Mouse (Mus musculus): ENCODE measurements around the gene Hba-a2. TPM values are rescaled to one million over a fixed set of nuclear protein-coding genes. Genes with fewer than 3 reads are reported as not detected.
A peak's percentile ranks its signal among the peaks of the same experiment; 100 is the strongest.

Hba-a2 gene
- polyA plus RNA-seq, 1 experiment: 6,821 TPM

GRCm38 (mm10) chr11:32302824-32303419, 6.6 kb downstream of the Hba-a2 start:
- DNase-seq (ENCODE audit: low read depth): peak; percentile 62
- TF ChIP-seq POLR2A (IDR thresholded peaks at IDR 0.05; ENCODE audit: borderline replicate concordance, extremely low read depth, insufficient read depth, insufficient read length, poor library complexity, severe bottlenecking) (no peak), CTCF (IDR thresholded peaks at IDR 0.05; ENCODE audit: borderline replicate concordance, extremely low read depth, insufficient read depth, insufficient read length) (no peak)

DNA sequence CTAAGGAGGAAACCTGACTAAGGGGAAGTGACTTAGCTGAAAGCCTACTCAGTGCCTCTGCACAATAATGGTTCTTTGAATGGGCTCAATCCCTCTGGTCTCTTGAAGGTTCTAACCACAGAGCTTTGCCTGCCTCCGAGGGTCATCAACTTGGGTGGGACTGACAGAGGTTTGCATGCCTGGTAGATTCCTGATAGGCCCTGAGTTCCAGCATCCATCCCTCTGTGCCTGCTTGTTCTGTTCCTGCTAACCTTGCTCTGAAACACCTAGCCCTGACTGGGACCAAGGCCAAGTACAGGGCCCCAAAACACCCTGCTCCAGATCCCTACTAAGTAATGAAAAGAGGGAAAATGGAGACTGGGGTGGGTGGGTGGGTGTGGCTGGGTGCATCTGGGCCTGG, 7.2 kb downstream of the Hba-a2 start:
- DNase-seq (ENCODE audit: low read depth): no peak
- TF ChIP-seq POLR2A (IDR thresholded peaks at IDR 0.05; ENCODE audit: borderline replicate concordance, extremely low read depth, insufficient read depth, insufficient read length, poor library complexity, severe bottlenecking) (no peak), CTCF (IDR thresholded peaks at IDR 0.05; ENCODE audit: borderline replicate concordance, extremely low read depth, insufficient read depth, insufficient read length) (no peak)

DNA sequence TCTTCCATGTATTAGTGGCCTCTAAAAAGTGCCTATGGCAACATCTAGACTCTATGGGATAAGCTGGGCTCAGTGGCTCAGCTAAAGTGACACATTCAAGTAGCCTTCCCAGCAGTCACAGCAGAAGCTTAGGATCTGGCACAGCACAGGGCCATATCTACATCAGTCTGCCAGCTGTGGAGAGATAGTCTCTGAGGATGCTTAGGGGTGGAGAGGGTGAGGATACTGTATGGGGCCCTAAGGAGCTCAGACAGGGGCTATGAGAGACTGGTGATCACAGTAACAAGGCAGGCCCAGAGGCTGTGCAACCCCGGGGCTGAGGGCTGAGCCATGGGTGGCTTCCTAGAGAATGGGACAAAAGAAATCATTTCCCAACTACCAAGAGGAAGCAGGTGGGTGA, 10.7 kb downstream of the Hba-a2 start:
- DNase-seq (ENCODE audit: low read depth): no peak
- no peak for TF ChIP-seq POLR2A (IDR thresholded peaks at IDR 0.05; ENCODE audit: borderline replicate concordance, extremely low read depth, insufficient read depth, insufficient read length, poor library complexity, severe bottlenecking)
- TF ChIP-seq CTCF (IDR thresholded peaks at IDR 0.05; ENCODE audit: borderline replicate concordance, extremely low read depth, insufficient read depth, insufficient read length): no peak

DNA sequence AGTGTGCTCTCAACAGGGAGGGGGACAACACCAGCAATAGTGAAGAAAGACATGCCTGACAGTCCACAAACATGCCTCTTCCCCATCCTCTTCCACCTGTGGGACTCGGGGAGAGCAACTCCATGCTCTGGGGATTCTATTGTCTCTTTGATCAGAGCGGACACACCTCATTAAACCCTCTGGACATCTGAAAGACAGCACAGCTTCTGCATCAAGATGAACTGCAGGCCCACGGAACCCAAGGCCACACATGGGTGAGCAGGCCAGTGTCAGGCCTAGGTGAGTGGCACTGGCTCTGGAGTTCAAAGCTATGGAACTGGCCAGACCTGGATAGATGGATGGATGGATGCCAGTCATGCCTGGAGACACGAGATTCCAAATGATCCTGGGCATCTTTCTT, 13.2 kb downstream of the Hba-a2 start:
- DNase-seq (ENCODE audit: low read depth): no peak
- no peak for TF ChIP-seq POLR2A (IDR thresholded peaks at IDR 0.05; ENCODE audit: borderline replicate concordance, extremely low read depth, insufficient read depth, insufficient read length, poor library complexity, severe bottlenecking)
- TF ChIP-seq CTCF (IDR thresholded peaks at IDR 0.05; ENCODE audit: borderline replicate concordance, extremely low read depth, insufficient read depth, insufficient read length): no peak

DNA sequence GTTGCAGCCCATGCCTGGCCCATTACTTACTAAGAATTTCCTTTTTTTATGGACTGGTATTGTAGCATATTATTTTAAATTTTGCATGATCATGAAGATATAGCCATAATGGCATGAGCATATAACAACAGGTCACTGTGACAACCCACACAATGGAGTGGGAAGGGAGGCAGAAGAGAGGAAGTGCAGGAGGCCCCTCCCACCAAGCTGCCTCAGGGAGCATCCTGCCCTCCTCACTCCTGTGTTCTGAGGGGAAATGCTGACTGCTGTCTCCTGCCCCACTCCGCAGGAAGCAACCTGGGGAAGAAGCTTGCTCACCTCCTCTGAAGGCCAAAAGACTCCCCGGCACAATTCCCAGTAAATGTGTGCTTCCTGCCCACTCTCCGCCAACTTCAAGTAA, 13.6 kb downstream of the Hba-a2 start:
- TF ChIP-seq CTCF (IDR thresholded peaks at IDR 0.05; ENCODE audit: borderline replicate concordance, extremely low read depth, insufficient read depth, insufficient read length) (no peak), POLR2A (IDR thresholded peaks at IDR 0.05; ENCODE audit: borderline replicate concordance, extremely low read depth, insufficient read depth, insufficient read length, poor library complexity, severe bottlenecking) (no peak)
- DNase-seq (ENCODE audit: low read depth): no peak

- DNase-seq (ENCODE audit: low read depth): no peak
- TF ChIP-seq POLR2A (IDR thresholded peaks at IDR 0.05; ENCODE audit: borderline replicate concordance, extremely low read depth, insufficient read depth, insufficient read length, poor library complexity, severe bottlenecking) (no peak), CTCF (IDR thresholded peaks at IDR 0.05; ENCODE audit: borderline replicate concordance, extremely low read depth, insufficient read depth, insufficient read length) (no peak)
Measured at GRCm38 (mm10) chr11:32316009-32316408, 19.7 kb downstream of the Hba-a2 start.

- no peak for DNase-seq (ENCODE audit: low read depth)
- TF ChIP-seq POLR2A (IDR thresholded peaks at IDR 0.05; ENCODE audit: borderline replicate concordance, extremely low read depth, insufficient read depth, insufficient read length, poor library complexity, severe bottlenecking) (no peak), CTCF (IDR thresholded peaks at IDR 0.05; ENCODE audit: borderline replicate concordance, extremely low read depth, insufficient read depth, insufficient read length) (no peak)
Measured at GRCm38 (mm10) chr11:32320507-32321195, 24.4 kb downstream of the Hba-a2 start.

DNA sequence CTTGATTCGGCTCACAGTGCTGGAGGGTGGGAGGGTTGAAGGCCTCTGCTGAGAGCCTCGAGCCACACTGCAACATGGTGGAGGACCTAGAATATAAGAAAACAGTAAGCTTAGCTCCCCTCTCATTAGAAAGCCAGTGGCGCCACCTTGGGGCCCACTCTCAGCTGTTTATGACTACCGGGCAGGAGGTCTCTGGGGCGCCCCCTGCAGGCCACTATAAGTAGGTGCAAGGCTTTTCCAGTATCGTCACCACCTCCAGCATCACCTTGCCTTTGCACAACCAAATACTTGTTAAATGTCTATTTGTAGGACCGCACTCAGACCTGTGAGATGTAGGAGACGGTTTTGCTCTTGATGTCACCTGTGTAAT, 24.9 kb downstream of the Hba-a2 start:
- no peak for TF ChIP-seq POLR2A (IDR thresholded peaks at IDR 0.05; ENCODE audit: borderline replicate concordance, extremely low read depth, insufficient read depth, insufficient read length, poor library complexity, severe bottlenecking)
- TF ChIP-seq CTCF (IDR thresholded peaks at IDR 0.05; ENCODE audit: borderline replicate concordance, extremely low read depth, insufficient read depth, insufficient read length): peak; percentile 71

DNA sequence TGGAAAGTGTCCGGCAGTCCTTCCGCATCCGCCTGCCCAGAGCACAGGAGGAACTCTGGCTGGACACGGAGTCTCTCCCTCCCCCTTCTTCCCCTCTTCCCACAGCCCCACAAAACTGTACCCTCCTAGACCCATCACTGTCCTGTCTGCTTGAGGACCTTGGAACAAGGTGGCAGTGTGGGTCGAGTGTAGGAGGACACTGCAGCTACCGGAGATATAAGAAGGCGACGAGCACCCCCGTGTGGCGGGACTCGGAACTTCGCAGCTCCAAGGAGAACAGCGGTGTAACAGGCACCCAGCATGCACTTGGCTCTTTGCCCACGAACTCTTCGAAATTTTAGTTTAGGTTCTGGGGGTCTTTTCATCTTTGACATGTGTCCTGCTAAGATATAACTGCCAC, 28.3 kb downstream of the Hba-a2 start:
- no peak for TF ChIP-seq POLR2A (IDR thresholded peaks at IDR 0.05; ENCODE audit: borderline replicate concordance, extremely low read depth, insufficient read depth, insufficient read length, poor library complexity, severe bottlenecking)
- peak; percentile 97 for TF ChIP-seq CTCF (IDR thresholded peaks at IDR 0.05; ENCODE audit: borderline replicate concordance, extremely low read depth, insufficient read depth, insufficient read length)
- peak; percentile 89 for DNase-seq (ENCODE audit: low read depth)

More for the DNA sequence above, 24.9 kb downstream of the Hba-a2 start:
- peak; percentile 69 for DNase-seq (ENCODE audit: low read depth)

GRCm38 (mm10) chr11:32331075-32331474, 34.8 kb downstream of the Hba-a2 start:
- DNase-seq (ENCODE audit: low read depth): peak; percentile 62
- TF ChIP-seq POLR2A (IDR thresholded peaks at IDR 0.05; ENCODE audit: borderline replicate concordance, extremely low read depth, insufficient read depth, insufficient read length, poor library complexity, severe bottlenecking) (no peak), CTCF (IDR thresholded peaks at IDR 0.05; ENCODE audit: borderline replicate concordance, extremely low read depth, insufficient read depth, insufficient read length) (no peak)

- TF ChIP-seq POLR2A (IDR thresholded peaks at IDR 0.05; ENCODE audit: borderline replicate concordance, extremely low read depth, insufficient read depth, insufficient read length, poor library complexity, severe bottlenecking) (no peak), CTCF (IDR thresholded peaks at IDR 0.05; ENCODE audit: borderline replicate concordance, extremely low read depth, insufficient read depth, insufficient read length) (no peak)
- peak; percentile 60 for DNase-seq (ENCODE audit: low read depth)
Measured at GRCm38 (mm10) chr11:32331861-32332260, 35.6 kb downstream of the Hba-a2 start.

DNA sequence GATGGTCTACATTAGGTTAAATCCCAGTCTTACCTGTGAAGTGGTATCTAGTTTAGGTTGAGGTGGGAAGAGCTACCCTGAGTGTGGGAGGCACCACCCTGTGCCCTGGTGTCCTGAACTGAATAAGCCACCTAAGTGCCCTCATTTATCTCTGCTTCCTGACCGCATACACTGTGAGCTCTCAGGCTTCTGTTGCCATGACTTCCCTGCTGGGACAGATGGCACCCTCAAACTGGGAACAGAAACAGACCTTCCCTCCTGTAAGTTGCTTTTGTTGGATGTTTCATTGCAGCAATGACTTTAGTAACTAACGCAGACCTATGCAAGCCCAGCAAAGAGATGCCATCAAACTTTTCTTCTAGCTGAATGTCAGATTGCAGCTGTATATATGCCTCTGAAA, 36.9 kb downstream of the Hba-a2 start:
- TF ChIP-seq CTCF (IDR thresholded peaks at IDR 0.05; ENCODE audit: borderline replicate concordance, extremely low read depth, insufficient read depth, insufficient read length) (no peak), POLR2A (IDR thresholded peaks at IDR 0.05; ENCODE audit: borderline replicate concordance, extremely low read depth, insufficient read depth, insufficient read length, poor library complexity, severe bottlenecking) (no peak)
- no peak for DNase-seq (ENCODE audit: low read depth)

Data from brain, embryonic 14.5 days (tissue).